Mouse (Mus musculus) limb, embryonic 11.5 days (tissue): ENCODE data around the gene Ythdf2. TPM values are rescaled to one million over a fixed set of nuclear protein-coding genes. Genes with fewer than 3 reads are reported as not detected.
A peak's percentile ranks its signal among the peaks of the same experiment; 100 is the strongest.

Source experiments
- ATAC-seq: fragments of 200-750 bp; cut with Nextera tagmentation; 2 replicates; pipeline ENCODE4 v1.8.0; 2017; ENCODE audit warnings: low read depth; ENCODE audit not compliant: insufficient number of reproducible peaks, low FRiP score, low TSS enrichment
- DNase-seq: peaks from one replicate; pipeline ENCODE4 v3.0.0-alpha.2; 2015; ENCODE audit warnings: low spot score
- H3K27ac ChIP-seq: fragments of 300-500 bp; sonication (generic); replicated peaks from 2 replicates; pipeline ENCODE4 v1.5.1; 2014; ENCODE audit warnings: low read depth, mild to moderate bottlenecking, low read length
- H3K27me3 ChIP-seq: fragments of 300-500 bp; sonication (generic); 2 replicates; pipeline ENCODE4 v1.6.1; 2014; ENCODE audit warnings: mild to moderate bottlenecking, low read length, mixed read lengths; ENCODE audit not compliant: control insufficient read depth, insufficient read depth
- H3K36me3 ChIP-seq: fragments of 300-500 bp; sonication (generic); 2 replicates; pipeline ENCODE4 v1.6.1; 2014; ENCODE audit warnings: mild to moderate bottlenecking, low read length, moderate library complexity, mixed read lengths; ENCODE audit not compliant: control insufficient read depth, insufficient read depth
- H3K4me1 ChIP-seq: fragments of 300-500 bp; sonication (generic); 2 replicates; pipeline ENCODE4 v1.6.1; 2014; ENCODE audit warnings: low read length, mixed read lengths; ENCODE audit not compliant: control insufficient read depth, insufficient read depth
- H3K4me2 ChIP-seq: fragments of 300-500 bp; sonication (generic); 2 replicates; pipeline ENCODE4 v1.6.1; 2014; ENCODE audit warnings: low read depth, mild to moderate bottlenecking, moderate library complexity; ENCODE audit not compliant: severe bottlenecking
- H3K4me3 ChIP-seq: fragments of 300-500 bp; sonication (generic); 2 replicates; pipeline ENCODE4 v1.5.1; 2014; ENCODE audit warnings: low read depth, low read length
- H3K9ac ChIP-seq: fragments of 300-500 bp; sonication (generic); 2 replicates; pipeline ENCODE4 v1.6.1; 2014; ENCODE audit warnings: mild to moderate bottlenecking, low read length
- H3K9me3 ChIP-seq: fragments of 300-500 bp; sonication (generic); 2 replicates; pipeline ENCODE4 v1.6.1; 2016; ENCODE audit warnings: low read length; ENCODE audit not compliant: control insufficient read depth
- WGBS: fragments of 180-500 bp; shearing (Covaris S2); extraction: QIAGEN DNeasy Blood & Tissue Kit; methylation state at CpG from one replicate; pipeline ENCODE4 v1.1.7; 2014; 5-methylcytosine and 5-hydroxymethylcytosine counted together
- polyA plus RNA-seq: library from polyadenylated mRNA; unstranded; fragments of >200 nt; fragmentation: Nextera tagmentation; extraction: Ambion mirVana; gene quantifications from 2 replicates; pipeline ENCODE4 v1.2.1, GENCODE M21; 2014

Ythdf2 gene
- polyA plus RNA-seq, 1 experiment from 2014 or later, result 162 TPM

DNA sequence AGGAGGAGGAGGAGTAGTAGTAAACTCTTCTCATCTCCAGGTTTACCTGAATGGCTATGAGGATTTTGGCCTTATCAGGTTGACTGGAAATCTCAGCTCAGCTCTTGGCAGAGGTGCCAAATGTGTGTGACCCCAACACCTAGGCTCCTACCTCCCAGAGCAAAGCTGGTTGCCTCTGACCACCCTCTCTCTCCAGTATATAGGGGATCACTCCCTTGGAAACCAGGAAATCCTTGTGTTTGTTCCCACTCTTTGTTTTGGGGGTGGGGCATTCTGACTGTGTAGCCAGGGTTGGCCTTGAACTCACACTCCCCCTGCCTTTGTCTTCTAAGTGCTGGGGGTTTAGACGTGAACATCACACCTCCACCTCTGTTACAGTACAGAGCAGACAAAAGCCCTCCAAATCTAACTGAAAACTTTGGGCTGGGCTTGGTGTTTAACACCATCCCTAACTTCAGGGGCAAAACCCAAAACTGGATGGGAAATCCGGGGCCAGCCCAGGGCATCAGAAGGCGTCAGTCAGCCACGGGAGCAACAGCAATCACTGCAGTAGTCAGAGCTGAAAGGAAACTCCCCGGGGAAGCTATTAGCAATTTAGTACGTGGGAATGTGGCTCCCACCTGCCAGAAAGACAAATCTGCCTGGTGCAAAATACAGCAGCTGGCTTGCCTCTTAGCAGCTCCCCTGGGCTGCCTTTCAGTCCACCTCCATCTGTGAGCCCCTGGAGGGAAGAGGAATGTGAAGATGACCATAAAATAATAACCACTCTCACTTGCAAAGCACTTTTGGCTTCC lies 57.0 kb downstream of the Ythdf2 start:
- Histone ChIP-seq H3K4me3 (no peak overlapping the region), H3K4me1 (no peaks in the 10 kb centered on the region), H3K9me3 (no peaks in the 10 kb centered on the region), H3K27ac (no peak overlapping the region), H3K27me3 (no peaks in the 10 kb centered on the region), H3K9ac (no peak overlapping the region), H3K36me3 (no peaks in the 10 kb centered on the region), H3K4me2 (no peak overlapping the region)
- DNase-seq (no peak), ATAC-seq (no peak)
- 3% methylated on average over 6 of the region's 6 CpGs for WGBS

GRCm38 (mm10) chr4:132151673-132152072 lies 60.4 kb downstream of the Ythdf2 start:
- no peak for ATAC-seq
- H3K4me3 ChIP-seq, result no peak overlapping the region
- no peak overlapping the region for H3K27ac ChIP-seq
- no peaks in the 10 kb centered on the region for H3K9me3 ChIP-seq
- no peak overlapping the region for H3K4me2 ChIP-seq
- no peak overlapping the region for H3K9ac ChIP-seq
- DNase-seq, result no peak
- H3K36me3 ChIP-seq, result no peaks in the 10 kb centered on the region
- WGBS, result 73% methylated on average over 1 of the region's 1 CpGs
- no peaks in the 10 kb centered on the region for H3K27me3 ChIP-seq
- H3K4me1 ChIP-seq, result no peaks in the 10 kb centered on the region

DNA sequence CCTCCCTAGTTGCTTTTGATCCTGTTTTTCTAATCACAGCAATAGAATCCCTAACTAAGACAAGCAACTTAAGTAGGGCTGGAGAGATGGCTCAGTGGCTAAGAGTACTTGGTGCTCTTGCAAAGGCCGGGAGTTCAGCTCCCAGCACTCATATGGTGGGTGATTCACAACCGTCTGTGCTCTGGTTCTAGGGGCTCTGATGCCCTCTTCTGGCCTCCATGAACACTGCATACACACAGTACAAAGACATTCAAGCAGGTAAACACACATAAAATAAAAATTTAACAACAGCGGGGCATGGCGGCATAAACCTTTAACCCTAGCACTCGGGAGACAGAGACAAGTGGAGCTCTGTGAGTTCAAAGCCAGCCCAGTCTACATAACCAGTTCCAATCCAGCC lies 65.9 kb downstream of the Ythdf2 start:
- no peak overlapping the region for H3K27ac ChIP-seq
- H3K4me3 ChIP-seq, result no peak overlapping the region
- no peaks in the 10 kb centered on the region for H3K9me3 ChIP-seq
- no peaks in the 10 kb centered on the region for H3K36me3 ChIP-seq
- ATAC-seq, result no peak
- no peak overlapping the region for H3K4me2 ChIP-seq
- H3K27me3 ChIP-seq, result peaks cover 36% of the 10 kb centered on the region
- WGBS, result 73% methylated on average over 5 of the region's 5 CpGs
- peak; percentile 31 for DNase-seq
- H3K9ac ChIP-seq, result no peak overlapping the region
- no peaks in the 10 kb centered on the region for H3K4me1 ChIP-seq

DNA sequence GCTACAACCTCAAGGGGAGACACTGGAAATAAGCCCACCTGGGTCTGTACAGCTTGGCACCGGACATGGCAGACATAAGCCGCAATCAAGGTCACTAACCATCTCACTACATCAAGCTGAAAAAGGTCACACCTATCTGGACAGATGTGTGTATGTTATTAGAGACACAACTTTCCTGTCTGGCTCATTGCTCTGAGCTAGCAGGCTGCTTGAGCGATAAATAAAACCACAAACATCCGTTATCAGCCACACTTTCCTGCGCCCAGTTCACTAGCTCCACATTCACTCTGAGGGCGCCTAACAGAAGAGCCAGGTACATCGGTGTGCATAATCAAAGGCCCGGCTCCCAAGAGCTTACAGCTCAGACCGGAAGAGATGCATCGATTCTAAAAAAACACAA lies 67.0 kb downstream of the Ythdf2 start:
- Histone ChIP-seq H3K9ac (no peak overlapping the region), H3K27me3 (peaks cover 36% of the 10 kb centered on the region), H3K4me2 (no peak overlapping the region), H3K4me3 (no peak overlapping the region), H3K36me3 (no peaks in the 10 kb centered on the region), H3K27ac (no peak overlapping the region), H3K9me3 (no peaks in the 10 kb centered on the region), H3K4me1 (no peaks in the 10 kb centered on the region)
- DNase-seq (no peak), ATAC-seq (no peak)
- 39% methylated on average over 10 of the region's 10 CpGs for whole genome bisulfite sequencing

DNA sequence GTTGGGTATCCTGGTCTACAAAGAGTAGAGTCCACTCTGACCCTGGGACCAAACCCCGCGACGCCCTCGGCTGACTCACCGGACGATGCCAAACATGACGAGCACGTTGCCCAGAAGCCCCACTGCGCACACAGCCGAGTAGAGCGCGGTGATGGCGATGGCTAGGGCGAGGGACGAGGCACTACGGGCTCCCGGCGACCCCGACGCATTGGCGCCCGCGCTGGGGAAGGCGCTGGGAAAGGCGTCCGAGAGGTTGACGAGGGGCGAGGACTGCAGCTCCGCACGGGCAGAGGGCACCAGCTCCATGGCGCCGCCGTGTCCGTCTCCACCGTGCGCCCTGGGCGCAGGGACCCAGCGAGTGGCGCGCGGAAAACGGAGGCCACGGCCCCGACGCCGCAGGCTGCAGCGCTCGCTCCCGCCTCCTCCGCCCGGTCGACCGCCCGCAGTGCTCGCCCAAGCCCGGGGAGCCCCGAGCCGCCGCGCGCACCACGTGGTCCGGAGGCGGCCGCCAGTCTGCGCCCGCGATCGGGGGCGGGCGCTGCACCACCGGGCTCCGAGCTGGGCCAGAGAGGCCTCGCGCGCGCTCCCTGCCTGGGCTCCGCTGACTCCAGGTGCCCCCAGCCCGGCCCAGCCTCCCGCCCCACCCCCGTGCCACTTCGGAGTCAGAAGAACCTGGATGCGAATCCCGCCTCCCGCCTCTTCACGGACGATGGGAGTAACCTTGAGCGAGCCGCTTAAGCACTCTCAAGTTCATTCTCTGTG lies 67.8 kb downstream of the Ythdf2 start, which contains the start of gene Oprd1:
Gene Oprd1, minus strand, starts transcription at position 407 of the 762 bp plus-strand sequence.
- WGBS, result under 1% methylated on average over 80 of the region's 89 CpGs
- no peaks in the 10 kb centered on the region for H3K36me3 ChIP-seq
- ATAC-seq (no peak), DNase-seq (peak; percentile 54)
- H3K4me1 ChIP-seq, result no peaks in the 10 kb centered on the region
- H3K9ac ChIP-seq, result peak within 1 kb of the TSS; percentile 34
- no peaks in the 10 kb centered on the region for H3K9me3 ChIP-seq
- no peak within 1 kb of the TSS for H3K27ac ChIP-seq
- peak within 1 kb of the TSS; percentile 90 for H3K4me2 ChIP-seq
- H3K4me3 ChIP-seq, result peak within 1 kb of the TSS; percentile 39
- peaks cover 36% of the 10 kb centered on the region for H3K27me3 ChIP-seq

- H3K27ac ChIP-seq, result no peak overlapping the region
- DNase-seq (no peak), ATAC-seq (no peak)
- peaks cover 11% of the 10 kb centered on the region for H3K27me3 ChIP-seq
- no peak overlapping the region for H3K4me3 ChIP-seq
- no peaks in the 10 kb centered on the region for H3K4me1 ChIP-seq
- H3K36me3 ChIP-seq, result no peaks in the 10 kb centered on the region
- 89% methylated on average over 2 of the region's 2 CpGs for WGBS
- H3K4me2 ChIP-seq, result no peak overlapping the region
- H3K9ac ChIP-seq, result no peak overlapping the region
- H3K9me3 ChIP-seq, result no peaks in the 10 kb centered on the region
Observed at GRCm38 (mm10) chr4:132138640-132139039, 73.5 kb downstream of the Ythdf2 start.

- DNase-seq (no peak), ATAC-seq (no peak)
- Histone ChIP-seq H3K4me1 (no peaks in the 10 kb centered on the region), H3K4me3 (no peak overlapping the region), H3K36me3 (no peaks in the 10 kb centered on the region), H3K4me2 (no peak overlapping the region), H3K27ac (no peak overlapping the region), H3K9ac (no peak overlapping the region), H3K27me3 (no peaks in the 10 kb centered on the region), H3K9me3 (no peaks in the 10 kb centered on the region)
- WGBS, result 75% methylated on average over 7 of the region's 7 CpGs
Observed at GRCm38 (mm10) chr4:132137013-132137412, 75.1 kb downstream of the Ythdf2 start.
